Mouse (Mus musculus) brown adipose tissue, adult 24 weeks (tissue): ENCODE measurements at regions not wholly inside any gene's neighbourhood (a gene's known extent, or its start where the extent isn't known, plus 50 kb on each side); places are given as distances from the start of the nearest gene placed in this dataset.
"Not testable (repeated sequence)": the region's sequence is repeated elsewhere in the genome, so short reads cannot be mapped to it uniquely, and the experiment has no call there.

Experiments
- H3K27ac ChIP-seq: fragments of 200-500 bp; replicated peaks from 2 replicates; pipeline ENCODE4 v1.5.1; 2012; ENCODE audit warnings: low read depth, mild to moderate bottlenecking, low read length
- H3K4me1 ChIP-seq: fragments of 200-500 bp; 2 replicates; pipeline ENCODE4 v1.6.1; 2012; ENCODE audit warnings: low read length, mixed read lengths; ENCODE audit not compliant: control insufficient read depth, insufficient read depth, insufficient read length
- H3K4me3 ChIP-seq: fragments of 200-500 bp; 2 replicates; pipeline ENCODE4 v1.5.1; 2012; ENCODE audit warnings: low read depth, mild to moderate bottlenecking, low read length, moderate library complexity; ENCODE audit not compliant: insufficient read depth

- H3K4me3 ChIP-seq = no peak overlapping the region
- H3K27ac ChIP-seq = no peak overlapping the region
- no peaks in the 10 kb centered on the region for H3K4me1 ChIP-seq
Observed at GRCm38 (mm10) chr2:18523911-18524310, 131.3 kb upstream of the Dnajc1 start.

- Histone ChIP-seq H3K27ac (no peak overlapping the region), H3K4me1 (no peaks in the 10 kb centered on the region), H3K4me3 (no peak overlapping the region)
Observed at GRCm38 (mm10) chr2:18513435-18513834, 120.8 kb upstream of the Dnajc1 start.

GRCm38 (mm10) chr2:18509317-18509716, 116.7 kb upstream of the Dnajc1 start:
- no peaks in the 10 kb centered on the region for H3K4me1 ChIP-seq
- no peak overlapping the region for H3K27ac ChIP-seq
- no peak overlapping the region for H3K4me3 ChIP-seq

GRCm38 (mm10) chr2:18473361-18473771, 80.7 kb upstream of the Dnajc1 start:
- Histone ChIP-seq H3K4me1 (no peaks in the 10 kb centered on the region), H3K4me3 (no peak overlapping the region), H3K27ac (no peak overlapping the region)

- H3K4me1 ChIP-seq = no peaks in the 10 kb centered on the region
- H3K27ac ChIP-seq = no peak overlapping the region
- no peak overlapping the region for H3K4me3 ChIP-seq
Observed at GRCm38 (mm10) chr2:18460901-18461300, 68.3 kb upstream of the Dnajc1 start.

GRCm38 (mm10) chr2:18460281-18460680, 67.7 kb upstream of the Dnajc1 start:
- not testable (repeated sequence) for H3K27ac ChIP-seq, H3K4me1 ChIP-seq, H3K4me3 ChIP-seq

GRCm38 (mm10) chr2:18453426-18453825, 60.8 kb upstream of the Dnajc1 start:
- H3K4me3 ChIP-seq, H3K27ac ChIP-seq: not testable (repeated sequence)

GRCm38 (mm10) chr2:18445809-18446208, 53.2 kb upstream of the Dnajc1 start:
- Histone ChIP-seq H3K4me3 (no peak overlapping the region), H3K4me1 (no peaks in the 10 kb centered on the region), H3K27ac (no peak overlapping the region)

More at GRCm38 (mm10) chr2:18453426-18453825, 60.8 kb upstream of the Dnajc1 start:
- not testable (repeated sequence) for H3K4me1 ChIP-seq
